Mouse (Mus musculus): ENCODE data around the gene Uchl3.

Gene Uchl3

DNA sequence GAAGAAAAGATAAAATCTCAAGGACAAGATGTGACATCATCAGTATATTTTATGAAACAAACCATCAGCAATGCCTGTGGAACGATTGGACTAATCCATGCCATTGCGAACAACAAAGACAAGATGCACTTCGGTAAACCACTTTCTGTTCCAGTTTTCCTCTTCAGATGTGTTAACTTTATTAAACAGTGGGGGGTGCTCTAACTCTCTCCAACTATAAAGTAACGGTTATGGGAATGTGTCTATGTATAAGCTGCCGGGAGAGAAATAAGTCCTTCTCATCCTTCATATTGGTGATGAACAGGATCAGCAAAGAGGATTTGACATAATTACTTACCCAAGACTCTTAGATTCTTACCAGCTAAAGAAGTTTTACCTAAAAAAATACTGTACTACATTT lies 12.8 kb downstream of the Uchl3 start:
- DNase-seq (ENCODE audit: low spot score) = no peak

DNA sequence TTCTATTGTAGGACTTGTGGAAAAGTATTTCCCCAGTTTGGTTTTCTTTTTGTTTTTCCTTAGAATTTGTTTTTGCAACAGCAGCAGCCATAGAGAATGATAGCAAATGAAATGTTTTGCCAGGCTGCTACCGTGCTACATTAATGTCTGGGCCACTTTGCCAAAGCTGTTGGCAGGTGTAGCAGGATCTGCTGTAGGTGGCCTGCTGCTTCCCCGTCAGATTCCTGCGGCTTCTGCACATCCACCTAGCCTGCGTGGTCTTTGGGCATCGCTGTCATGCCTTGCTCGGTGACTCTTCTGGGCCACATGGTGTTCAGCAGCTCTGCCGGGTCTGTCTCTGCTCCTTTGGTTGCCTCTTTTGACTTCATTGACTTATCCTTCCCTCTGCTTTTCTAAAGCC lies 14.9 kb downstream of the Uchl3 start:
- DNase-seq (ENCODE audit: low spot score) = no peak

DNA sequence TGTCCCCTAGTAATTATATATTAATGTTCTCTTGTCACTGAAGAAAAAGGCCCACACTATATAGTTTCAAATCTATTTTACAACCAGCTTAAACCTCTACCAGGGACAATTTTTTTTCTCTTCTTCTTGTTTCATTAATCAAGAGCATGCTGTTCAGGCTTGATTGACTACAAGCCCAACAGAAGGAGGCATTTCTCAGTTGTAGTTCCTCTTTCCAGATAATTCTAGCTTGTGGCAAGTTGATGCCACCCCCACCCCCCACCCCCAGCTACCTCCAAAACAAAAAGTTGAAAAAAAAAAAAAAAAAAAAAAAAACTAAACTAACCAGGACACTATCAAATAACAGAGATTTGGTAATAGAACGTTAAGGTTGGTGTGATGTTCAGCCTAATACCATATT lies 18.5 kb downstream of the Uchl3 start:
- no peak for DNase-seq (ENCODE audit: low spot score)

DNA sequence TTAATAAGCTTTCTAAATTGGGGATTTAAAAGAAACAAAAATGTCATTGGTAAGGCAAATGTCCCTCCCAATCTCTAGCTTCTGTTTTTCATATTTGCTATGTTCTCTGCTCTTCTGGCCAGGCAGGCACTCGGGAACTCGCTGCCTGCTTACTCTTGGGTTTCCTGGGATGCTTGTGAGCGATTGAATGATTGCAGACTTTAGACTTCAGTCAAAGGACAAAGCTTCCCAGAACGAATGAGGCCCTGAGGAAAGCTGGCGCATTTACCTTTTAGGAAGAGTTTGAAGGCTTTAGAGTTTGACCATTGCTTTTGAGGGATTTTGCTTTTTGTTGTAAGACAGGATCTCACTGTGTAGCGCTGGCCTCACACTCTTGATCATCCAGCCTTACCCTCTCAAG lies 33.9 kb downstream of the Uchl3 start:
- no peak for DNase-seq (ENCODE audit: low spot score)

DNA sequence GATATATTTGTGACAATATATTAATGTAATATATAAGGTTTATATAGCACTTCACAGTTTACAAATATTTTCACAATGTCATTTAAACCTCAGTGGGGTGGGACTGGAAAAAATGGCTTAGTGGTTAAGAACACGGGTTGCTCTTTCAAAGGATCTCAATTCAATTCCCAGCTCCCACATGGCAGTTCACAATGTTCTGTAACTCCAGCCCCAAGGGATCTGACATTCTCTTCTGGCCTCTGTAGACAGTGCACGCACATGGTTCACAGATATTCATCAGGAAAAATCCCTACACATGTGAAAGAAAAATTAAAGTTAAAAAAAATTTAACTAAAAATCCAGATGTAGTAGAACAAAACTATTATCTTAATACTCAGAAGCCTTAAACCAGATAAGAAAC lies 34.6 kb downstream of the Uchl3 start:
- no peak for DNase-seq (ENCODE audit: low spot score)

DNA sequence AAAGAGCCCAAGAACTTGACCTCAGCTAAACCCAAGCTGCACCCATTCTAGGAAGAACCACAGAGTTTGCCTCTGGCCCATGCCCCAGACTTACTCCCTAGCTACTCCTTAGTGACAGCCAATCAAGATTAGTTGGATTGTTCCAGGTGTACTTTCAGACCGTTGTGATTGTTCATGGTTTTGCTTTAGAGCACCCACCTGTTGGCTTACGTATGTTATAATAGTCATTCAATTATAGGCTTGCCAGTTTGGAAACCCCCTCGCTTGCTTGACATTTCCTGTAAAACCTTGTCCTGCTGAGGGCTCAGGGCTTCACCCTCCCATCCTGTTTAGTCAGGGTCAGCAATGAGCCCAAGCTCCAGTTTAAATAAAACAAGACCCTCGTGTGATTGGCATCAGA lies 50.7 kb downstream of the Uchl3 start:
- no peak for DNase-seq (ENCODE audit: low spot score)

DNA sequence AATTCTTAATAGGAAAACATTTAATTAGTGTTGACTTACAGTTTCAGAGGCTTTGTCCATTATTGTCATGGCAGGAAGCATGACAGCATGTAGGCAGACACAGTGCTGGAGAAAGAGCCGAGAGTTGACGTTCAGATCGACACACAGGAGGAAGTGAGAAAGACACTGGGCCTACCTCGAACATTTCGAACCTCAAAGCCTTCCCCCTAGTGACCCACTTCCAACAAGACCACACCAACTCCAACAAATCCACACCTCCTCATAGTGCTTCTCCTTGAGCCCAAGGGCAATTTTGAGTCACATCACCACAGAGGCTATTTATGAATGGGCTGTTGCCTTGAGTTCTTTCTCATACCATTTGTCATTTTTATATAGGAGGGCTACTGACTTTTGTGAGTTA lies 53.3 kb downstream of the Uchl3 start:
- DNase-seq (ENCODE audit: low spot score) = no peak

DNA sequence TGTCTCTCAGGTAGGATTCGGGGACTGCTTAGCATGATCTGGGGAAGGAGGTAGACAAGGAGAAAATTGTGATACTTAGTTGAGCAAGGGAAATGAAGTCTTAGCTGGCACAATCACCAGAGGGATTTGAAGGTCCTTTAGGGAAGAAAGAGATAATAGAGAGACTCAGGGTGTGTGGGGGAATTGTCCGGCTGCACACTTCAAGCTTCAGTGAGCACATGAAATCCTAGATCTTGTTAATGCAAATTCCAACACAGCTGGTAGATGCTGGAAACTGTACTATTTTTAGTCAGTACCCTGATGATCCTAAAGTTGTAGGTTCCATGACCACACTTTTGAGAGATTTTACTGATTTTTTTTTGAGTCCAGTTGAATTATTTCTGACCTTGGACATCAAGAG lies 60.6 kb downstream of the Uchl3 start:
- DNase-seq (ENCODE audit: low spot score) = no peak

DNA sequence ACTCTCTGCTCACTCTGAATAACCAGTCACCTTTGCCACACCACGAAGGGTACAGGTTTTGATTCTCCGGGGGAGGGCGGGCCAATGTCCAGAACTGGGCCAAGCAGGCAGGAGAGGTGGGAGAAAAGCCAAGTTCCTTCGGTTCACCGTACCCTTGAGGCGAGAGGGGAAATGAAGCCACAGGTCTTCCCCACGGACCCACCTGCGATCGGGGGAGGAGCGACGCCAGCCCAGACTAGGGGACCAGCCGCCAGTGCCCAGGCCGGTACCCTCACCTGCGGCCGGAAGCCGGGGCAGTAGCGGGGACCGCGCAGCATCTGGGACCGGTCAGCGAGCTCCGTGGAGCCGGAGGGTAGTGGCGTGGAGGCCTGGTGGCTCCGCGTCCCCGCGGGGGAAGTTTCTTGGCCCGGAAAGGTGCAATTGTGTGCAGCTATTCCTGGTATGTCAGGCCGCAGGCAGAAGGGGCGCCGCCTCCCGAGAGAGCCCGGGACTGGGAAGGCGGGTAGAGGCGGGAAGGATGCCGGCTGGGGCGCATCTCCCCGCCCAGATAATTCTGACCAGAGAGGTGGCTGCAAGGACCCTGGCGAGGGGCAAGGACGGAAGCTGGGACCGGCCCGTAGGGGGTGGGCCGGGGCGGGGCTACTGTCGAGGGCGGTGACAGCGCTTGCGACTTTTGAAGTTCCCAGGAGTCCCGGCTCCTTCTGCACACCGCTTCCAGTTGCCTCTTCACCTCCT lies 75.6 kb downstream of the Uchl3 start, which contains the start of the genes Gm9922 and Lmo7:
Gene Gm9922 (minus strand): TSS at position 578 of the 735 bp plus-strand sequence.
Gene Lmo7 (plus strand): TSS at position 721 of the 735 bp plus-strand sequence.
- peak; percentile 37 for DNase-seq (ENCODE audit: low spot score)

DNA sequence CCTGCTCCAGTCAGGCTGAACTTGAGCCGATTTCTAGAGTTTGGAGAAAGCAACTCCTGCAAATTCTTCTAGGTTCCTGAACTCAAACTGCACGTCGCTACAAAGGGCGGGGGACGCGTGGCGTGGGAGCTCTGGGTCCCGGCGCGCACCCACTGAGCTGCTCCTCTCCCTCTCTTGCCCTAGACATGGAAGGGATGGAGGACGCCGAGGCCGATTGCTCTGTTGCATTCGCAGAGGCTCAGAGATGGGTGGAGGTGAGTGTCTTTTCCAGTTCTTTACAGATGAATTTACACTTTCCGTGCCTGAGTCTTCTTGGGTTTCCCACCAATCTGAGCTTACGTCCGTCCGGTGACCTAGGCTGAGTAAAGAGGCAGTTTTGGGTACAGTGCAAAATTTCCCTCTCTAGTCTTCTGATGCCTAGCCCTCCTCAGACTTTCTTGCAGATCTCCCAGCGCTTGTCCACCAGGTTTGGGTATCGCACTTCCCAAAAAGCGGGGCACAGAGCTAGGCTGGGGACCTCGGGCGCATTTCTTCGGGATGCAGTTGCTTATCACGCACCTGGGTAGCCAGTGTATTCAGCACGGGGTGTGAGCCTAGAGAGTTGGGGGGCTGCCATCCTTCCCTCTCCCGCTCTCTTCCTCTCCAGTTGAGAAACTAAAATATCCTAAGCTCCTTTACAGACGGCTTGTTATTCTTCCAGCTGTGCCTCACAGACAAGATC lies 76.4 kb downstream of the Uchl3 start:
- no peak for DNase-seq (ENCODE audit: low spot score)

DNA sequence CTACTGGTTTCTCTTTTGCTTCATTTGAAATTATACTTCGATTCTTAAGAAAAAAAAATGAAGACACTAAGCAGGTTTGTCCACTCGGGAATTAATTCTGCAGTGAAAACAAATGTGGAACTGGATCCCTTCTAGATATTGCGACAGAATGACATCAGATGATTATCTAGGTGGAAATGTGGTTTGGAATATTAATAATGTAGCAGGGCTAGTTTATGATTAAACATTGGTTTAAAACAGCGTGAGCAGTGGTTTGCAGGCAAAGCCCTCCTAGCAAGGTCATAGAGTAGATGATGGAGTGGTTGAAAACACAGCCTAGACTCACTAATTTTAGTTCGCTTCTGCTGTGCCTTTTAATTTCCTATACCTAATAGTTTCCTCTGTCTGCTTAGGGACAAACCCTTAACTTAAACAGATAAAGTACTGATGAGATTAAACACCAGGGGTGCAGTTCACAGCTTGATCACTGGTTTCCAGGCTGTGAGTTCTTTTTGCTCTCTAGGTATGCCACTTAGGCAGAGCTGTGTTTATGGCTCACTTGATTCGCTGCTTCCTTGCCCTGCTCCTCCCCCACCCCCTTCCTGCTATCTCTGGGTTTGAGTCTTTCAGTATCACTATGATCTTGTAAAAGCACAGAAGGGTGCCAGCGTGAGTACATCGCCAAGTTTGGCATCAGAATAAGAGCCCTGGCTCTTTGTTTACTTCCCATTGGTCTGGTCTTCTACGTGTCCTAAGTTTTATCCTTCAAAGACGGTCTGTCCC lies 80.0 kb downstream of the Uchl3 start:
- no peak for DNase-seq (ENCODE audit: low spot score)

DNA sequence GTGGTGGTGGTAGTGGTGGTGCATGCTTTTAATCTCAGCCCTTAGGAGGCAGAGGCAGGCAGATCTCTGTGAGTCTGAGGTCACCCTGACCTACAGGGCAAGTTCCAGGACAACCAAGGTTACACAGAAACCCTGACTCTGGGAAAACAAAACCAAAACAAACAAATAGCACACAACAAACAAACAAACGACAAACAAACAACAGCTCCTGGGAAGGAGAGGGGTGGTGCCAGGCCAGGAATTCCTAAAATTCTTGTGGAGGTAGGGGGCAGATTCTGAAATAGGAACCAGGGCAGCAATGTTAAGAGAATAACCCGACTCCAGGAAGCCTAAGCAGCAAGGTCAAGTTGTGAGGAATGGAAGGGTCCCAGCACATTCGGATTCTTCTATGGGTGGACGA lies 83.7 kb downstream of the Uchl3 start:
- no peak for DNase-seq (ENCODE audit: low spot score)

All from ovary, postnatal 10 days (tissue).